Mouse (Mus musculus): ENCODE measurements around the gene Il11ra1.
"Not testable (repeated sequence)": the region's sequence is repeated elsewhere in the genome, so short reads cannot be mapped to it uniquely, and the experiment has no call there.

Gene Il11ra1

GRCm38 (mm10) chr4:41782711-41783110, 82.9 kb downstream of the Il11ra1 start:
- not testable (repeated sequence) for DNase-seq (ENCODE audit: low spot score)

- not testable (repeated sequence) for DNase-seq (ENCODE audit: low spot score)
Observed at GRCm38 (mm10) chr4:41783197-41783596, 83.4 kb downstream of the Il11ra1 start.
